Mouse (Mus musculus): ENCODE results near the gene Gna13.

The Gna13 gene

GRCm38 (mm10) chr11:109422263-109422662 is 59.6 kb downstream of the Gna13 start:
- no peak for DNase-seq (ENCODE audit: low spot score in 2 of 2)

- DNase-seq (ENCODE audit: low spot score in 2 of 2), result no peak
These were observed 60.7 kb downstream of the Gna13 start for GRCm38 (mm10) chr11:109423294-109423693.

GRCm38 (mm10) chr11:109425392-109426271 is 63.0 kb downstream of the Gna13 start, which contains the start of gene Amz2:
Amz2 (plus strand) TSS chr11:109425946.
- peak; percentile 96 to 99 for DNase-seq (ENCODE audit: low spot score in 2 of 2)

- DNase-seq (ENCODE audit: low spot score in 2 of 2), result no peak
These were observed 63.6 kb downstream of the Gna13 start for GRCm38 (mm10) chr11:109426272-109426586.

- no peak for DNase-seq (ENCODE audit: low spot score in 2 of 2)
These were observed 64.7 kb downstream of the Gna13 start for GRCm38 (mm10) chr11:109427353-109427752.

GRCm38 (mm10) chr11:109434233-109434798 is 71.7 kb downstream of the Gna13 start:
- DNase-seq (ENCODE audit: low spot score in 2 of 2), result no peak

GRCm38 (mm10) chr11:109436889-109437288 is 74.3 kb downstream of the Gna13 start:
- DNase-seq (ENCODE audit: low spot score in 2 of 2), result no peak

GRCm38 (mm10) chr11:109439209-109439608 is 76.6 kb downstream of the Gna13 start:
- DNase-seq (ENCODE audit: low spot score in 2 of 2), result no peak

- DNase-seq (ENCODE audit: low spot score in 2 of 2), result peak; percentile 89
These were observed 77.3 kb downstream of the Gna13 start for GRCm38 (mm10) chr11:109439829-109440340.

GRCm38 (mm10) chr11:109440641-109441040 is 78.0 kb downstream of the Gna13 start:
- DNase-seq (ENCODE audit: low spot score in 2 of 2), result no peak

- no peak for DNase-seq (ENCODE audit: low spot score in 2 of 2)
These were observed 78.5 kb downstream of the Gna13 start for GRCm38 (mm10) chr11:109441119-109441518.

- DNase-seq (ENCODE audit: low spot score in 2 of 2), result no peak
These were observed 79.6 kb downstream of the Gna13 start for GRCm38 (mm10) chr11:109442166-109442730.

GRCm38 (mm10) chr11:109443468-109444263 is 81.0 kb downstream of the Gna13 start:
- DNase-seq (ENCODE audit: low spot score in 2 of 2), result no peak

- no peak for DNase-seq (ENCODE audit: low spot score in 2 of 2)
These were observed 82.0 kb downstream of the Gna13 start for GRCm38 (mm10) chr11:109444600-109444999.

- DNase-seq (ENCODE audit: low spot score in 2 of 2), result peak in 1 of 2 experiments; percentile 27
These were observed 82.9 kb downstream of the Gna13 start for GRCm38 (mm10) chr11:109445438-109446035.

Data from heart, adult 9 months (tissue).